Mouse (Mus musculus): ENCODE results near the gene Msl3. TPM values are rescaled to one million over a fixed set of nuclear protein-coding genes. Genes with fewer than 3 reads are reported as not detected.
A peak's percentile ranks its signal among the peaks of the same experiment; 100 is the strongest.
"Not testable (repeated sequence)": the region's sequence is repeated elsewhere in the genome, so short reads cannot be mapped to it uniquely, and the experiment has no call there.

Gene Msl3
- total RNA-seq (2021), result 10 to 100 TPM; 55.3 to 60.2 TPM
- long read RNA-seq, experiment 1, transcript Msl3-201 (13 exons, 2,399 nt), result minor isoform, 5 of 23 reads
- long read RNA-seq, experiment 1, transcript Msl3-202 (12 exons, 2,316 nt), result major isoform, 6 of 23 reads
- long read RNA-seq, experiment 1, partial matches to known transcripts, result 5 of 23 reads
- long read RNA-seq, experiment 1, other reads (novel, unspliced or antisense), result 7 of 23 reads
- long read RNA-seq, experiment 2, transcript Msl3-201 (13 exons, 2,399 nt), result minor isoform, 6 of 39 reads
- long read RNA-seq, experiment 2, transcript Msl3-202 (12 exons, 2,316 nt), result major isoform, 19 of 39 reads
- long read RNA-seq, experiment 2, partial matches to known transcripts, result 9 of 39 reads
- long read RNA-seq, experiment 2, other reads (novel, unspliced or antisense), result 5 of 39 reads

- DNase-seq (ENCODE audit: low spot score in 2 of 2), result peak; percentile 63 to 68
Measured at GRCm38 (mm10) chrX:168673525-168674406, at the start of gene Msl3. TSS of gene Msl3 (minus strand) at chrX:168673898.

GRCm38 (mm10) chrX:168717969-168718368 lies 44.3 kb upstream of the Msl3 start:
- no peak for DNase-seq (ENCODE audit: low spot score in 2 of 2)

GRCm38 (mm10) chrX:168674407-168674962 lies 787 bp upstream of the Msl3 start:
- DNase-seq (ENCODE audit: low spot score in 2 of 2), result no peak

GRCm38 (mm10) chrX:168672913-168673524 lies 679 bp downstream of the Msl3 start:
- DNase-seq (ENCODE audit: low spot score in 2 of 2), result no peak

- DNase-seq (ENCODE audit: low spot score in 2 of 2), result peak in 1 of 2 experiments; percentile 6
Measured at GRCm38 (mm10) chrX:168672425-168672824, 1.3 kb downstream of the Msl3 start.

GRCm38 (mm10) chrX:168663982-168664689 lies 9.6 kb downstream of the Msl3 start:
- DNase-seq (ENCODE audit: low spot score in 2 of 2), result no peak

GRCm38 (mm10) chrX:168660236-168660635 lies 13.5 kb downstream of the Msl3 start:
- DNase-seq (ENCODE audit: low spot score in 2 of 2), result no peak

- not testable (repeated sequence) for DNase-seq (ENCODE audit: low spot score in 2 of 2)
Measured at GRCm38 (mm10) chrX:168659803-168660202, 13.9 kb downstream of the Msl3 start.

- DNase-seq (ENCODE audit: low spot score in 2 of 2), result no peak
Measured at GRCm38 (mm10) chrX:168659275-168659674, 14.4 kb downstream of the Msl3 start.

GRCm38 (mm10) chrX:168657795-168658194 lies 15.9 kb downstream of the Msl3 start:
- no peak for DNase-seq (ENCODE audit: low spot score in 2 of 2)

- no peak for DNase-seq (ENCODE audit: low spot score in 2 of 2)
Measured at GRCm38 (mm10) chrX:168649336-168649735, 24.4 kb downstream of the Msl3 start.

- no peak for DNase-seq (ENCODE audit: low spot score in 2 of 2)
Measured at GRCm38 (mm10) chrX:168647746-168648145, 26.0 kb downstream of the Msl3 start.

GRCm38 (mm10) chrX:168643451-168643850 lies 30.2 kb downstream of the Msl3 start:
- DNase-seq (ENCODE audit: low spot score in 2 of 2), result no peak

- DNase-seq (ENCODE audit: low spot score in 2 of 2), result peak; percentile 7 to 42
Measured at GRCm38 (mm10) chrX:168639556-168640356, 33.9 kb downstream of the Msl3 start.

Other genes starting within 250 kb of the Msl3 start
- gene Frmpd4, start 96.7 kb downstream of the Msl3 start, total RNA-seq (2021), result 1 to 10 TPM; 2.7 to 3.1 TPM
- 1 to 10 TPM; 2.0 to 2.2 TPM for gene Arhgap6, start 121.2 kb upstream of the Msl3 start, total RNA-seq (2021)